Mouse (Mus musculus) midbrain, postnatal 0 days (tissue): ENCODE measurements around the gene Ccdc15. TPM values are rescaled to one million over a fixed set of nuclear protein-coding genes. Genes with fewer than 3 reads are reported as not detected.
A peak's percentile ranks its signal among the peaks of the same experiment; 100 is the strongest.

Source experiments
- ATAC-seq: fragments of 200-750 bp; cut with Nextera tagmentation; 2 replicates; pipeline ENCODE4 v1.8.0; 2017; ENCODE audit warnings: moderate number of reproducible peaks, mild to moderate bottlenecking, moderate TSS enrichment, moderate library complexity; ENCODE audit not compliant: low FRiP score
- DNase-seq: peaks from one replicate; pipeline ENCODE4 v3.0.0-alpha.2; 2015; ENCODE audit warnings: low spot score
- H3K27ac ChIP-seq: fragments of 300-500 bp; sonication (generic); 2 replicates; pipeline ENCODE4 v1.5.1; 2014; ENCODE audit warnings: low read depth, mild to moderate bottlenecking, low read length, mixed read lengths
- H3K27me3 ChIP-seq: fragments of 300-500 bp; sonication (generic); 2 replicates; pipeline ENCODE4 v1.6.1; 2014; ENCODE audit warnings: low read length, control low read depth, mixed read lengths; ENCODE audit not compliant: insufficient read depth
- H3K36me3 ChIP-seq: fragments of 300-500 bp; sonication (generic); 2 replicates; pipeline ENCODE4 v1.6.1; 2014; ENCODE audit warnings: low read length, control low read depth, mixed read lengths; ENCODE audit not compliant: insufficient read depth
- H3K4me1 ChIP-seq: fragments of 300-500 bp; sonication (generic); 2 replicates; pipeline ENCODE4 v1.6.1; 2014; ENCODE audit warnings: mild to moderate bottlenecking, control low read depth, antibody characterized with exemption, low read length, mixed read lengths; ENCODE audit not compliant: insufficient read depth
- H3K4me2 ChIP-seq: fragments of 300-500 bp; sonication (generic); 2 replicates; pipeline ENCODE4 v1.6.1; 2014; ENCODE audit warnings: low read depth, mild to moderate bottlenecking, low read length, mixed read lengths; ENCODE audit not compliant: poor library complexity, severe bottlenecking
- H3K4me3 ChIP-seq: fragments of 300-500 bp; sonication (generic); 2 replicates; pipeline ENCODE4 v1.5.1; 2014; ENCODE audit warnings: low read depth, mild to moderate bottlenecking, low read length, moderate library complexity
- H3K9ac ChIP-seq: fragments of 300-500 bp; sonication (generic); replicated peaks from 2 replicates; pipeline ENCODE4 v1.6.1; 2014; ENCODE audit warnings: mild to moderate bottlenecking, low read length, moderate library complexity, mixed read lengths; ENCODE audit not compliant: poor library complexity, severe bottlenecking
- H3K9me3 ChIP-seq: fragments of 300-500 bp; sonication (generic); 2 replicates; pipeline ENCODE4 v1.6.1; 2016; ENCODE audit warnings: low read length, control low read depth
- CTCF ChIP-seq: IDR thresholded peaks from 2 replicates; pipeline ENCODE4 v1.5.1; 2016; ENCODE audit warnings: antibody characterized with exemption, mild to moderate bottlenecking
- WGBS: fragments of 180-500 bp; shearing (Covaris S2); extraction: QIAGEN DNeasy Blood & Tissue Kit; methylation state at CpG from one replicate; pipeline ENCODE4 v1.1.7; 2014; 5-methylcytosine and 5-hydroxymethylcytosine counted together
- polyA plus RNA-seq: library from polyadenylated mRNA; unstranded; fragments of >200 nt; fragmentation: Nextera tagmentation; extraction: Ambion mirVana; gene quantifications from 2 replicates; pipeline ENCODE4 v1.2.1, GENCODE M21; 2015
- total RNA-seq: library from RNA; depleted of rRNA; stranded (reverse); fragments of >200 nt; gene quantifications from 2 replicates; pipeline ENCODE4 v1.2.3, GENCODE M21; 2014

The Ccdc15 gene
- total and polyA plus RNA-seq, 2 experiments from 2014 or later, result 5.0 to 8.6 TPM

DNA sequence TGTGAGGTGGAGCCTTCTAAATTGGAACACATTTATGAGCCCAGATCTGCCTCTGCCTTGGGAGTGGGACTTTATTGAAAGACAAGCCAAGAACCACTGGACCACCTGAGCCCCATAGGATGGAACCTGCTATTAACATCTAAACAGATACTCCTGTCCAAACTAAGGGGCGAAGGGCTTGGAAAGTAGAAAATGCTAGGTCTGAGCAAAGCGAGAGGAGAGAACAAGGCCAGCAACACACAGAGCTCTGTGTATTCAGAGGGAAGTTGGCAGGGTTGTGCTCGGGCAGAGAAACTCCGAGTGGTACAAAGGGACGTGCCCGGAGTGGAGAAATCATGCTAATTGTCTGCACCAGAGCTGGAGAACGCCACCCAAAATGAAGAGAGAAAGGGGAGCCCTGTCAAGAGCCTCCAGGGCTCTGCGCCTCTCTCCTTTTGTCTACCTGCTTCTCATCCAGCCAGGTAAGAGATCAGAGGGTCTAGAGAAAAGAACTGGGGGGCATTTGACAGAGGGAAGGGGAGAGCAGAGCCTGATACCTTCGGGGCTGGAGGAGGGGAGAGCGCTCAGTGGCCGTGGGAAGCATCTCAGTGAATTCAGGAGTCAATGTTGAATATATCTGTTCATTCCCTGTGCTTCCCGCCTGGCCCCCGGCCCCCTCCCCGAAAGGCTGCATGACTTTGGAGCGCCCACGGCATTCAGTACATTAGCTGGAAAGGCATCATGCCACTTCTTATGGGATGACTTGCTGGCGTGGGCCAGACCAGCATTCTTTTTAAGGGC lies 19.3 kb upstream of the Ccdc15 start, which contains the start of gene Hepacam:
Gene Hepacam (plus strand): TSS at position 51 of the 780 bp plus-strand sequence.
- H3K4me1 ChIP-seq, result no peaks in the 10 kb centered on the region
- H3K9me3 ChIP-seq, result no peaks in the 10 kb centered on the region
- no peaks in the 10 kb centered on the region for H3K27me3 ChIP-seq
- DNase-seq, result peak; percentile 70
- 74% methylated on average over 17 of the region's 17 CpGs for WGBS
- peak within 1 kb of the TSS; percentile 75 for H3K27ac ChIP-seq
- ATAC-seq, result peak; percentile 90
- no peak for TF ChIP-seq CTCF
- H3K36me3 ChIP-seq, result no peaks in the 10 kb centered on the region
- peak within 1 kb of the TSS; percentile 33 for H3K4me2 ChIP-seq
- peak within 1 kb of the TSS; percentile 25 for H3K4me3 ChIP-seq
- no peak within 1 kb of the TSS for H3K9ac ChIP-seq

DNA sequence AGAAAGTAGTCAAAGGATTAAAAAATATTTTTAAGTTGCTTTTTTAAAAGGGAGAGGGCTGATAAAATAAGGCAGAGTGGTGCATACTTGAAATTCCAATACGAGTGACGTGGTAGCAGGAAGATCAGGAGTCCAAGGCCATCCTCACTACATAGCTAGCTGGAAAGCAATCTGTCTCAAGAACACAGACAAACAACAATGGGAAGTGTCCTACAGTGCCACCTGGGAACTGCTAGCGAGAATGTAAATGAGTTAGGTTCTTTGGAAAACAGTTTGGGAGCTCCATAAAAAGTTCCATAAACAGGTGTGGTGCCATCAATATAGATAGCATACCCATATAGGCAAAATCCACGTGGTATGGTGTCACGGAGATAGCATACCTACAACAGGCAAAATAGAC lies 17.5 kb upstream of the Ccdc15 start:
- DNase-seq, result no peak
- no peak overlapping the region for H3K4me3 ChIP-seq
- H3K4me1 ChIP-seq, result no peaks in the 10 kb centered on the region
- H3K9ac ChIP-seq, result no peak overlapping the region
- 83% methylated on average over 5 of the region's 5 CpGs for WGBS
- no peaks in the 10 kb centered on the region for H3K9me3 ChIP-seq
- no peak for TF ChIP-seq CTCF
- no peaks in the 10 kb centered on the region for H3K27me3 ChIP-seq
- H3K4me2 ChIP-seq, result no peak overlapping the region
- no peaks in the 10 kb centered on the region for H3K36me3 ChIP-seq
- H3K27ac ChIP-seq, result no peak overlapping the region
- no peak for ATAC-seq

DNA sequence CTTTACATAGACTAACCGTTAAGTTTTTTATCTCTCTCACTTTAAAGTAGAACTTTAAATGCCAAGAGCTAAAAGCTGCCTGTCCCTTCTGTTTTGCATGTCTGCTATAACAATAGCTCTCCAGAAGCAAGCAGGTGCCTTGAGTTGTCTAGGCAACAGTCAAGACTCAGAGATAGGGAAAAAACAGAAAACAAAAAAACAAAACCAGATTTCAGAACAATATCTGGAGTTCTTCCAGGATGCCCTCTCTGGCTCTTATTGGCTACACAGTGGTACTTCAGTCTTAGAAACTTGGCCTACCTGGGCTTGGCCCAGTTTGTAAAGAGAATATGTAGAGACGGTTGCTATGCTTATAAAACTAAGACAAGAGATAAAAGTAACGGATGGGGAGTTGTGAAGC lies 16.2 kb upstream of the Ccdc15 start:
- no peak for TF ChIP-seq CTCF
- no peak overlapping the region for H3K4me3 ChIP-seq

DNA sequence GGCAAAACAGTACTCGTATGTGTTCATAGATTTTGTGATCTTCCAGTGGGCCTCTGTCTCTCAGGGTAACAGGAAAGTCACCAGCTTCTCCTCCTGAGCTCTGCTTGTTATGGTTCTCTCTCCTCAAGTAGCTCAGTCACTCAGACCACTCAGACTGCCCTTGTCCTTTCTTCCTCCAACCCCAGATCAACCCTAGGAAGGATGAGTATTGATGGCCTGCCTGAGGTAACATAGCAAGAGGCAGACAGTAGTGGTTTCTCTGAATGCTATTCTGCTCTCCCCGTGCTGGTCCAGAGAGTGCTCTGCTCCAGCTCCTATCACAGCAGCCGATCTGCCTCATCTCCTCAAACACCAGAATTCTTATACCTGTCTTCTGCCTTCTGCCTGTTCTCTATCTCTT lies 15.3 kb upstream of the Ccdc15 start:
- H3K4me1 ChIP-seq, result peaks cover 7% of the 10 kb centered on the region; the same call in 1 of the 2 replicates
- whole genome bisulfite sequencing, result 62% methylated on average over 3 of the region's 3 CpGs
- no peak for TF ChIP-seq CTCF
- no peak overlapping the region for H3K9ac ChIP-seq
- H3K27ac ChIP-seq, result no peak overlapping the region
- H3K27me3 ChIP-seq, result no peaks in the 10 kb centered on the region
- no peak overlapping the region for H3K4me3 ChIP-seq
- H3K36me3 ChIP-seq, result no peaks in the 10 kb centered on the region
- H3K4me2 ChIP-seq, result no peak overlapping the region
- H3K9me3 ChIP-seq, result no peaks in the 10 kb centered on the region
- DNase-seq (no peak), ATAC-seq (no peak)

More for the DNA sequence above, 16.2 kb upstream of the Ccdc15 start:
- ATAC-seq, result no peak
- peaks cover 4% of the 10 kb centered on the region; the same call in 1 of the 2 replicates for H3K4me1 ChIP-seq
- H3K27ac ChIP-seq, result no peak overlapping the region
- no peak overlapping the region for H3K9ac ChIP-seq
- WGBS, result 62% methylated on average over 3 of the region's 3 CpGs
- no peaks in the 10 kb centered on the region for H3K36me3 ChIP-seq
- no peaks in the 10 kb centered on the region for H3K9me3 ChIP-seq
- DNase-seq, result no peak
- H3K4me2 ChIP-seq, result no peak overlapping the region
- H3K27me3 ChIP-seq, result no peaks in the 10 kb centered on the region

DNA sequence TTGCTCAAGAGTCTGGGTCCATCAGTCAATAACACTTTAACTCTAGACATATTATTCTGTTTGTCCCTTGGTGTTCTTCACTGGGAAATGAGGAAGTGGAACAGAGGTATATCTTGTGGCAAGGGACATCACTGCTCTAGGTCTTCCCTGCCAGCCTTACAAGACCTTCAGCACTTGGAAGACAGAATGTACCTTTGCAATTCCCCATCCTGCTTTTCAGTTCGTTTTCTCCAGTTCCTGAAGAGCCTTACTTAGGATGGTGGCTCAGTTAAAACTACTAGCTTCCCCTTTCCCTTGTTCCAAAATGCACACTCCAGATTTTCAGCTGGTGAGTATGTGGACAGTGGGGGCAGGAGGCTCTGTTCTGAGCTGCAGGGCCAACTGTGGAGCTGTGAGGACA lies 14.6 kb upstream of the Ccdc15 start:
- Histone ChIP-seq H3K4me3 (no peak overlapping the region), H3K9me3 (no peaks in the 10 kb centered on the region), H3K27ac (no peak overlapping the region), H3K9ac (no peak overlapping the region), H3K27me3 (no peaks in the 10 kb centered on the region), H3K4me2 (no peak overlapping the region), H3K36me3 (no peaks in the 10 kb centered on the region), H3K4me1 (peaks cover 7% of the 10 kb centered on the region; the same call in 1 of the 2 replicates)
- no peak for ATAC-seq
- WGBS, result 87% methylated on average over 1 of the region's 1 CpGs
- DNase-seq, result no peak
- no peak for TF ChIP-seq CTCF

DNA sequence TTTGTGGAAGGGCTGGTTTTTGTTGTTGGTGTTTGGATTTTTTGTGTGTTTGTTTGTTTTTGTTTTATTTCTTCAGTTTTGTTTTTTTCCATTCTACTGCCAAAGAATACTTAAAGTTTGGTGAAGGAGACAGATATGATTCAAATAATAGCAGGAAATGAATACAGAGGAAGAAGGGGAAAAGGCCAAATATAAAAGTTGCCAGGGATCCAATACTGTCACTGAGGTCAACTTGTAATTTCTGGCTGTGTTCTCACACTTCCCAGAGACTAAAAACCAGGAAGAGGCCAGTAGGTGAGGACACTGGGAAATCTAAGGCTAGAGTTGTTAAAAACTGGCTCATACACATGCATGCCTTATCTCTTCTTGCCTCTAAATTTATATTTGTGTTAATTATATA lies 13.9 kb upstream of the Ccdc15 start:
- no peak for TF ChIP-seq CTCF
- no peak for DNase-seq
- H3K36me3 ChIP-seq, result no peaks in the 10 kb centered on the region
- no peaks in the 10 kb centered on the region for H3K27me3 ChIP-seq
- H3K4me1 ChIP-seq, result peaks cover 7% of the 10 kb centered on the region; the same call in 1 of the 2 replicates
- H3K9ac ChIP-seq, result no peak overlapping the region
- H3K27ac ChIP-seq, result no peak overlapping the region
- no peak overlapping the region for H3K4me2 ChIP-seq
- no peak for ATAC-seq
- no peak overlapping the region for H3K4me3 ChIP-seq
- no peaks in the 10 kb centered on the region for H3K9me3 ChIP-seq
